Mouse (Mus musculus) monocyte, adult 2 months (primary cell): ENCODE data around the gene Dync1i1.
"Not testable (repeated sequence)": the region's sequence is repeated elsewhere in the genome, so short reads cannot be mapped to it uniquely, and the experiment has no call there.

Experiments used
- DNase-seq, 2 experiments: peaks; one replicate each; pipeline ENCODE4 v3.0.0; 2022; ENCODE audit warnings: low spot score in 2 of 2, low read depth in 1 of 2

Gene Dync1i1

DNA sequence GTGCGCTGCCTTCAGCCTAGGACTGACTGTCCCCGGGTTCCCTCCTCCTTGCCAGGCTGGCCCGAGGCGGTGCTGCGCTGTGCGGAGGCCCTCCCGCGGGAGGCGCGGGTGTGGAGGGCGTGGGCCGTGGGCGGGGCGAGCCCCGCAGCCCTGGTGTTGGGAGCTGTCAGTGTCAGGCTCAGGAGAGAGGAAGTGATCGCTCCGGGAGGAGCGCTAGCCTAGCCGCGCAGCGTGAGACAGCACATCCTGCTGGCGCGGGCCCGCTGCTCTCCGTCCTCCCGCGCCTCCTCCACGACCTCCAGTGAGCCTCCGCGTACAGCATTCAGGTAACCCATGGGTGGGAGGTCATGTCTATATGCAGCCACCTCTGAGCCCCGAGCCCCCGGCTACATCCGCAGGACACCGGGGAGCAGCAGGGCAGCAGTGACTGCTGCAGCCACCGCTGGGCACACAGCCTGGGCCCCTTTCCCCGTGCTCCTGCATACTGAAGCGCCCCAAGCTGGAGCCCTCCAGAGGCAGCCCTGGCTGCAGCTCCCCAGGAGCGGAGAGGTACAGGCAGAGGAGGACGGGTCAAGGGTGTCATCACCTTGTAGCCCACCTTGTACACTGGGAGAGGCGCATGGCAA lies at the start of gene Dync1i1:
TSS of gene Dync1i1 (plus strand) at position 29 of the 626 bp plus-strand sequence.
- DNase-seq, result no peak

DNA sequence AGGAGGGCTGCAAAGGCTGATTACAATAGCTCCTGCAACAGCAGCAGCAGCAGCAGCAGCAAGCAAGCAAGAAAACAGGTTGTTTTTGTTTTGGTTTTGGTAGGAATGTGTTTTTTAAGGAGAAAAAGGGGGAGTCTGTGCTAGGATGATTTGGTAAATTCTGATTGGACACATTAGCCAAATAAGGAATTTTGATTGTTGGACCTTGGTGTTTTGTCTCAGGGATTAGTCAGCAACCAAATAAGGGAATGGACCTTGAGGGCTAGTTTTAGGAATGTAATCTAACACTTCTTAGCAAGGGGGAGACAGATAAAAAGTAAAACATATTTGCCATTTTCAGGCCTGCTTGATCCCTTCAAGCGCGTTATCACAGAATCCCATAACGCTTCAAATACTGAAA lies 45.7 kb upstream of the Dync1i1 start:
- DNase-seq, result no peak

DNA sequence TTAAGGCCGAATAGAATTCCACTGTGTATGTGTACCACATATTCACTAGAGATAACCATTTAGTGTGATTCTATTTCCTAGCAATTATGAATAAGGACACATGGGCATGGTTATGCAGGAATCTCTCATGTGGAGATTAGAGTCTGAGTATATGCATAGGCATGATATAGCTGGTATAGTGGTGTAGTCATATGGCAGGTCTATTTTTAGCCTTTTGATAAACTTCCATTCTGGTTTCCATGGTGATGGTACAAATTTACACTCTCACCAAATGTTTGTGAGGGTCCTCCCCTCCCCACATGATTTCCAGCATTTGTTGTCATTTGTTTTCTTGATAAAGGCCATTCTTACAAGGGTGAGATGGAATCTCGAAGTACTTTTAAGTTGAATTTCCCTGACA lies 23.6 kb upstream of the Dync1i1 start:
- DNase-seq, result no peak

DNA sequence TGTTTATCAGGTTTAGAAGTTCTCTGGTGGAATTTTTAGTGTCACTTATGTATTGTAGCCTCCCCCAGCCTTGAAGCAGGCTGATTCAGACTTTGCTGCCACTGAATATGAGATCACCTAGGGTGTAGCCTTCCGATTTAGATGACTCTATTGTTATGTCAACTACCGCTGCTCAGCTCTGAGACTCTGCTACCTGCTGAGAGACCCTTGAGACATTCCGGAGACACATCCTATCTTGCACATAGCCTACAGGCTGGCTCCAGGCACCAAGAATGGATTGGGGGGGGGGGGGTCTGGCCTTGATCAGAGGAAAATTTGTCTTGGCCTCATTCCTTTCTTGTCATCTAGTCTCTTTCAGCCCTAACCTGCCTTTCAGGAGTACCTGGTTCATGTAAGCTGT lies 17.5 kb upstream of the Dync1i1 start:
- not testable (repeated sequence) for DNase-seq

GRCm38 (mm10) chr6:5710063-5710605 lies 15.3 kb upstream of the Dync1i1 start:
- no peak for DNase-seq

- DNase-seq, result no peak
Measured at GRCm38 (mm10) chr6:5712620-5713019, 12.8 kb upstream of the Dync1i1 start.

DNA sequence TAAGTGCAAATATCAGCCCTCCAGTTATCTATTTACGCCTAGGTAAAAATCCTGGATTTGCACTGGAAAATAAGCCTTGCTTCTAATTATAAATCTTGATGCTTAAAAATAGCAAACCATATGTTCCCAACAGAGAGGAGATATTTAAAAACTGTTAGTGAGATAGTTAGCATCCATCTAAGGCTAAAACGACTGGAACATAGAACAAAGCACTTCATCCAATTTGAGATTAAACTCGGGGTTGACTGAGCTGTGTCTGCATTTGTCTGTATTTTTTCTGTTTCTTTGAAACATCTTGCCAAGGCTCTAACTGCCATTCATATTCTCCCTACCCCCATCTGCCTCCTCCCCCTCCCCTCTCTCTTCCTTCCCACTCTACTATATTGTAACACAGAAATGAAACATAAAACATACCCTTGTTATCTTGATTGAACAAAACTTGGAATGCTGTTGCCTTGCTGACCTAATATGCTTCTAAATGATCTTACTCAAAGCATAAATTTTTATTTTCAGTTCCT lies 10.3 kb upstream of the Dync1i1 start:
- DNase-seq, result no peak

DNA sequence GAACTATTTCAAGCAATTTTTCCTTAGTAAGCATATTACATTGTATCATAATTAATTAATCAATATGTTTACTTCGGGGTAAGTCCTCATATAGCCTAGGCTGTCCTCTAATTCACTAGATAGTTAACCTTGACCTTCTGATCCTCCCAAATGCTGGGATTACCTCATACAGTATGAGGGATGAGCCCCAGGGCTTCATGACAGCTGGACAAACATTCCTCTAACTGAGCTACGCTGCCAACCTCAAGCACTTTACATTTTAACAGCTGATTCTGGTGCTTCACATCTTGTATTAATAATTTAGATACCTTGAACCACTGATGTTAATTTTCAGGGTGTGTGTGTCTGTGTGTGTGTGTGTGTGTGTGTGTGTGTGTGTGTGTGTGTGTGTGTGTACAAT lies 6.5 kb upstream of the Dync1i1 start:
- DNase-seq, result no peak

GRCm38 (mm10) chr6:5720716-5721115 lies 4.7 kb upstream of the Dync1i1 start:
- not testable (repeated sequence) for DNase-seq

DNA sequence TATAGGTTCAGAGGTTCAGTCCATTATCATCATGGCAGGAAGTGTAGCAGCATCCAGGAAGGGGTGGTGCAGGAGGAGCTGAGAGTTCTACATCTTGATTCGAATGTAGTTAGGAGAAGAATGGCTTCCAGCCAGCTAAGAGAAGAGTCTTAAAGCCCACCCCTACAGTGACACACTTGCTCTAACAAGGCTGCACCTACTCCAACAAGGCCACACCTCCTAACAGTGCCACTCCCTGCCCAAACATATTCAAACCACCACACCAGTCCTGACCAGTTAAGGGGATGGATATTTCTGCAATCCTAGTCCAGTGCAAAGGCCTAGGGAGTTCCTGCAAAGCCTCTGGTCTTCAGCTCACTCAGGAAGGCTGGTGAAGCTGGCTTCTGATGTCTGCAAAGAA lies 1.5 kb upstream of the Dync1i1 start:
- no peak for DNase-seq

- DNase-seq, result no peak
Measured at GRCm38 (mm10) chr6:5726237-5726670, 815 bp downstream of the Dync1i1 start.

DNA sequence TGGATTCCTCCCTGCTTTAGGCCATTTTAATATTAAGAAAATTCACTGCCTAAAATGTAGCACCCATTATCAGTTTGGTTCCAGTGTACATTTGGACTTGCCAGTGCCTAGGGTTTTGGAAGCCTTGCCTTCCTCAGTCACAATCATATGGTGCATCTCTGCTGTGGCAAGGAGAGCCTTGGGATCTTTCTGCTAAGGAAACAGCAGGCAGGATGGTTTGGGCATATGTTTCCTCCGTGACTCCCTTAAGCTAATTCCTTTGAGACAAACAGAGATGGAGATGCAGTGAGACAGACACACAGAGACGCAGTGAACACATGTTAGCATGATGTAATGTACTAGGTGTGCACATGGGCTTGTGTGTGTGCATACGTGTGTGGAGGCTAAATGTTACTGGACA lies 7.8 kb downstream of the Dync1i1 start:
- no peak for DNase-seq

- no peak for DNase-seq
Measured at GRCm38 (mm10) chr6:5734398-5734797, 9.0 kb downstream of the Dync1i1 start.

GRCm38 (mm10) chr6:5734862-5735261 lies 9.4 kb downstream of the Dync1i1 start:
- DNase-seq, result no peak

DNA sequence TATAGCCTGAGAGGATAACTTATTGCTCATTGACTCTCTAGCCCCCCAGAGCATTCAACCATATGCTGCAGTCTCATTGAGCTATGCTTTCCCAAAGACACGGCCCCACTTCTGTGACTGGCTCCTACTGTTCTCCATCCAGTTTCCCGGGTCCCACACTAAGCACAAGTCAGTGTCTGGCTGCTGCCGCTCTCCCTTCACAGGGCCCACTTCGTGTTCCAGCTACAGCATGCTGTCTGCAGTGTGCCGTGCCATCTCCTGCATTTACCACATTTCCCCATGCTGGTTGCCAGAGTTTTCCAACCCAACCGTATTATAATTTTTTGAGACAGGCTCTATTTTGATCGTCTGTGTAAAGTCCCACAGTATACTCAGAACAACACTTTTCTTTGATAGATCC lies 14.3 kb downstream of the Dync1i1 start:
- no peak for DNase-seq

DNA sequence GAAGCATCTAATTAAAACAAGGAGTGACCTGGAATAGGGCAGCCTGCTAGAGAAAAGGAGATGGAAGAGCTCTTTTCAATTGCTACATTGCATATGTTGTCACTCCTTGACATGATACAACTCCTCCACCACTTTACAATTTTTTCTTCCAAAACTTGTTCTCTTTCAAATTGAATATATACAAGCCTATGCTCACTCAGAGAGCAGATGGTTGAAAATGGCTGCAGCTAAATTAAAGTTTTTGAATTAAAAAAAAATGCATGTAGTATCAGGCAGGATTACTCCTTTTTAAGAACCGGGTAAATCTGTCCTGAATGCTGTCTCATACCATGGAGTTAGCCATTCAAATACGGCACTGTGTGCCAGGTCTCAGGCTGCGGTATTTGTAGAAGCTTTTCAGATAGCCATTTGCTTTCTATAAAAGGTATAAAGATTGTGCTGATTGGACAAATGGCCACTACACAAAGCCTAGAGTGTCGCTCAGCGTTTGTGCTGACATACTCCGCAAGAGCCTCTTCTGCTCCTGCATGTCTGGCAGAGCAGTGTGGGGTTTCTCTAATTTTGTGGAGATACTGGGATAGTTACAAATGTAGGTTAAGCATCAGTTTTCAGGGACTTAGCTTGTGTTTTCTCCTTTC lies 16.1 kb downstream of the Dync1i1 start:
- DNase-seq, result no peak

- DNase-seq, result no peak
Measured at GRCm38 (mm10) chr6:5750079-5750711, 24.8 kb downstream of the Dync1i1 start.

- DNase-seq, result no peak
Measured at GRCm38 (mm10) chr6:5752128-5752527, 26.7 kb downstream of the Dync1i1 start.

DNA sequence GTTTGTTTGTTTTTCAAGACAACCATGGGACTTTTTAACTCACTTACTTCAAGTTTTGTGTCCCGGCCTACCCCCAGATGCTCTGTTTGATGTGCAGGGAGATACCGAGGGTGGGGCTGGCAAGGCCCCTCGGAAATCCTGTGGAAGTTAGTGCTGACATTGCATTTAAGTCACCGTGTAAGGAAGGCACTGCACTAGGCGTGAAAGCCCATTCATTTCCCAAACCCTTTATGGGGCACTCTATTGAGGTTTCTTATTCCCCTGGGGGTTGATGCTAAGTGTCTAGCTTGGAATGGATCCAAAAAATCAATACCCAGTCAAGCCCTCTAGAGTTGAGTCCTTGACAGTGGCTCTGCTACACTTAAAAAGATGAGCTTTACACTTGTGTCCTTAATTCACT lies 27.2 kb downstream of the Dync1i1 start:
- DNase-seq, result no peak

DNA sequence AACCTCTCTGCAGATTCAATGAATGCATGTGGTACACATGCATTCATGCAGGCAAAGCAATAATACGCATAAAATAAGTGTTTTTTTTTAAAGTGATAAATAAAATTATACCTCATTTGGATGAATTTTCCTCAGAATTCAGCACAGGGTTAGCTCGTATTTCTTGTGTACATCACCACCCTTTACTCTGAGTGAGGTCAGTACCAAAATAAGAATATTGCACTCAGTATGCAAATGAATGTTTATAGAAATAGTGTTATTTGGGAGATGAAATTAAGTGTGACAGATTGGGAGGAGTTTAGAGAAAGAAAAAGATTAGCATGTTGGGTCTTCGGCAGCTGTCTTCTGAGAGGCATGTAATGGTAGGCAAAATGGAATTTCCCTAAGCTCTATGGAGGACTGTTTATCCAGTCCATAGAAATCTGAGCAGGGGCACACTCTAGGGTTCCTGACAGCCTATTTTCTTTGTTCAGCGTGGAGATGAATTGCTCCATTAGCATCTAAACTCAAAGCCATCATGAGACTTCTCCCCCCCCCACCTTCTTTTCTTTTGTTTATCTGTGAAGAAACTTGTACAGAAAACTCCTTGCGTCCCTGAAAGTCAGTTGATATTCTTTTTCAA lies 31.2 kb downstream of the Dync1i1 start:
- no peak for DNase-seq

DNA sequence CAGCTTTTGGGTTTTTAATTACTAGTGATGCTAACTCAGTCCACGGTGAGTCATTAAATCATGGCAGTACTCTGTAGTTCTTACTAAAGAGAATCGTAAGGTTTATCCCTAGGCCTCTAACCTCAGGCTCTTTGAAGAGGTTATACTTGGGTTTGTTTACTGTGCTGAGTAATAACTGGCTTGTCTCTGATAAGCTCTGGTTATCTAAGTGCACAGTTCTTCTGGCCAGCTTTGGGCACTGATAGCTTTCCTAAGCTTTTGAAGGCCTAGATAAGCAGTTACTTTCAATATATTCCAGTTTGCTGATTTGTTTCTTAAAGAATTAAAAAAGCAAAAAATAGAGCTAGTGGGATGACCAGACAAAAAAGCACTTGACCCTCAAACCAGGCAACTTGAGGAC lies 37.5 kb downstream of the Dync1i1 start:
- DNase-seq, result no peak

- DNase-seq, result no peak
Measured at GRCm38 (mm10) chr6:5768576-5768975, 43.1 kb downstream of the Dync1i1 start.
